Mouse (Mus musculus) olfactory bulb, adult 2 months (tissue): ENCODE measurements around the gene Phactr4. TPM values are rescaled to one million over a fixed set of nuclear protein-coding genes. Genes with fewer than 3 reads are reported as not detected.

ENCODE experiments used
- H3K27ac ChIP-seq: fragments of 200-500 bp; 2 replicates; pipeline ENCODE4 v1.5.1; 2012; ENCODE audit warnings: low read depth, low read length; ENCODE audit not compliant: insufficient read depth
- H3K4me1 ChIP-seq: fragments of 200-500 bp; 2 replicates; pipeline ENCODE4 v1.6.1; 2012; ENCODE audit warnings: low read length; ENCODE audit not compliant: control insufficient read depth, insufficient read depth
- H3K4me3 ChIP-seq: fragments of 200-500 bp; 2 replicates; pipeline ENCODE4 v1.5.1; 2012; ENCODE audit warnings: mild to moderate bottlenecking, low read depth, low read length, moderate library complexity; ENCODE audit not compliant: insufficient read depth
- CTCF ChIP-seq: fragments of 200-500 bp; IDR thresholded peaks from 2 replicates; pipeline ENCODE4 v1.5.1; 2012; ENCODE audit warnings: low read depth, mild to moderate bottlenecking, low read length, moderate library complexity; ENCODE audit not compliant: insufficient read depth
- POLR2A ChIP-seq: fragments of 200-500 bp; IDR thresholded peaks from 2 replicates; pipeline ENCODE4 v1.6.1; 2012; ENCODE audit warnings: mild to moderate bottlenecking, low read depth, low read length, moderate library complexity; ENCODE audit not compliant: insufficient read depth
- WGBS: fragments of 180-500 bp; shearing (Covaris S2); methylation state at CpG from one replicate; pipeline ENCODE4 v1.1.7; 2018; 5-methylcytosine and 5-hydroxymethylcytosine counted together
- polyA plus RNA-seq: library from polyadenylated mRNA; stranded (reverse); fragments of >200 nt; gene quantifications from 2 replicates; pipeline ENCODE4 v1.2.4, GENCODE M21; 2012; ENCODE audit warnings: low replicate concordance; ENCODE audit not compliant: missing spikeins, insufficient read depth, insufficient read length

The Phactr4 gene
- polyA plus RNA-seq, 1 experiment: not detected

DNA sequence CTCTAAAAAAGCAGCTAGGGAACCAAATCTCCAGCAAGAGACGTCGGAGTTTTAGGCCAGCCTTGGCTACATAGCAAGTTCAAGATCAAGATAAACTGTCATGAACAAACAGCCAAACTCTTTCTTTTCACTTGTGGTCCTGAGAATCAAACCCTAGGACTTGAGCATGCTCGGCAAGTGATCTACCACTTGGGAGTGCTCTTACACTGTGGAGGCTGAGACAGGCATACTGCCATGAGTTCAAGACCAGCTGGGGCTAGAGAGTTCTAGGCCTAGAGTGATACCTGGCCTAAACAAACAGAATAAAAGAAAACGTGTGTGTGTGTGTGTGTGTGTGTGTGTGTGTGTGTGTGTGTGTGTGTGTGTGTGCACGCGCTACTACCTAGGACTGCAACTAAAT lies 31.9 kb upstream of the Phactr4 start:
- Histone ChIP-seq H3K4me1 (no peaks in the 10 kb centered on the region), H3K4me3 (no peak overlapping the region), H3K27ac (no peak overlapping the region)
- TF ChIP-seq POLR2A: no peak
- no peak for TF ChIP-seq CTCF
- WGBS: 88% methylated on average over 6 of the region's 6 CpGs

DNA sequence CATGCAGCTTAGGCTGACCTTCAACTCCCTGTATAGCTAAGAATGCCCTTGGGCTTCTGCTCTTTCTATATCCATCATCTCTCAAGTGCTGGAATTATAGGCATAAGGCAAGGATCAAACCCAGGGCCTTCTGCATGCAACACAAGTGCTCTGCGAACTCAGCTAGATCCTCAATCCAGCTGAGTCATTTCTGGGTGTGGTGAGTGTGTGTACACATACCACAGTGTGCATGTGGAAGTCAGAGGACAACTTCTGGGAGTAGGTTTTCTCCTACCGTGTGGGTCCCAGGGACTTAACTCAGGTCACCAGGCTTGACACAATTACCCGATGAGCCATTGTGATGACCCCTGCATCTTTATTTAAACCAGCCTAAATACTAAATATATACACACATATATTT lies 27.5 kb upstream of the Phactr4 start:
- 92% methylated on average over 3 of the region's 3 CpGs for WGBS
- Histone ChIP-seq H3K4me3 (no peak overlapping the region), H3K27ac (no peak overlapping the region), H3K4me1 (no peaks in the 10 kb centered on the region)
- no peak for TF ChIP-seq POLR2A
- no peak for TF ChIP-seq CTCF

DNA sequence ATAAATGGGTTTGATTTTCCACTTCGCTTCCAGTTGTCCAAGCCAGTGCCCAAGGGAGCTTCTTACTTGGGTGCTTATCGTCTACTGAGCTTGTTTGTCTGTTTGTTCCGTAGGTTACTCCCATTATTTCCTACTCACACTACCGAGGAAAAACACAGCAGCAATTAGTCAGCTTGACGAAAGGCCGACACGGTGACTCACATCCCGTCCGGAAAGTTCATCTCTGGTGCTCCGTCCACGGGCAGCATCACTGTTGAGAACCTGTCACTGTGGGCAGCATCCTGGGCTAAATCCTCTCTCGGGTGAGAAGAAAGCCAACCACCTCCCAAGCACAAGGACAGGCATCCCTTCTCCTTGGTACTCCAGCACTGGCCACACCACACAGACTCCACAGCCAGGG lies 23.8 kb upstream of the Phactr4 start:
- no peak overlapping the region for H3K4me3 ChIP-seq
- H3K27ac ChIP-seq: no peak overlapping the region
- 71% methylated on average over 12 of the region's 12 CpGs for WGBS
- no peaks in the 10 kb centered on the region for H3K4me1 ChIP-seq
- TF ChIP-seq POLR2A: no peak
- TF ChIP-seq CTCF: no peak

DNA sequence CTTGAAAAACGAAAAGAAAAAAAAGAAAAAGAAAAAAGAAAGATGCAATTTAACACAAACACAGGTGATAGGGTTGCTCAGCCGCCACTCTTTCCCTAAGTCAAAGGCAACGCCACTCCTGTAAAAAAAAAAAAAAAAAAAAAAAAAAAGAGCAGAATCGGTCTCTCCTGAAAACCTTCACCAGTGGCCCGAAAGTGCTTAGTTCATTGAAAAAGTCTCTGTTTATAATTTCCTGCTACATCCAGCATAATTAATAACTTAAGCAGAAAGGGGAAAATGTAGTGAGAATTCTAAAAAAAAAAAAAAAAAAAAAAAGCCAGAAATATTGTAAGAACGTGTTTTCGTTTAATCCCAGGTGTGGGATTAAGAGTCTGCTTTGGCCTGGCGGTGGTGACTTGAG lies 22.2 kb upstream of the Phactr4 start:
- WGBS: 87% methylated on average over 8 of the region's 8 CpGs
- Histone ChIP-seq H3K4me3 (no peak overlapping the region), H3K27ac (no peak overlapping the region), H3K4me1 (no peaks in the 10 kb centered on the region)
- TF ChIP-seq CTCF (no peak), POLR2A (no peak)

DNA sequence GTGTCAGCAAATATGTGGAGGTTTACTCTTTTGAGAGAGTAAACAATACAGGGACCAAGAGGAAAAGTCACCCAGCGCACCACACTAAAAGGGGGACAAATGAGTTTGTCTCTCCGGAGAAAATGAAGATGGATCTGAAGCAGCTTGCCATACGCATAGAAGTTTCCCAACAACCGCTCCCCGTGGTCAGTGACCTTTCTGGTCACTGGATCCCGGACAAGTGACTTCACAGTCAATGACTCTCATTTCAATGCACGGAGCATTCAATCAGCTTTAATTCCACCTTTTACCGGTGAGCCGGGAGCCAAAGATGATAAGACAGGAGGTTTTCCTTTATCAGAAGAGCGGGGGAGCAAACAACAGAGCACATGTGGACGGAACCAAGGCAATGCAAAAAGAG lies 15.6 kb upstream of the Phactr4 start:
- no peak for TF ChIP-seq CTCF
- no peak for TF ChIP-seq POLR2A
- no peak overlapping the region for H3K27ac ChIP-seq
- WGBS: 48% methylated on average over 11 of the region's 11 CpGs
- no peak overlapping the region for H3K4me3 ChIP-seq
- no peaks in the 10 kb centered on the region for H3K4me1 ChIP-seq

DNA sequence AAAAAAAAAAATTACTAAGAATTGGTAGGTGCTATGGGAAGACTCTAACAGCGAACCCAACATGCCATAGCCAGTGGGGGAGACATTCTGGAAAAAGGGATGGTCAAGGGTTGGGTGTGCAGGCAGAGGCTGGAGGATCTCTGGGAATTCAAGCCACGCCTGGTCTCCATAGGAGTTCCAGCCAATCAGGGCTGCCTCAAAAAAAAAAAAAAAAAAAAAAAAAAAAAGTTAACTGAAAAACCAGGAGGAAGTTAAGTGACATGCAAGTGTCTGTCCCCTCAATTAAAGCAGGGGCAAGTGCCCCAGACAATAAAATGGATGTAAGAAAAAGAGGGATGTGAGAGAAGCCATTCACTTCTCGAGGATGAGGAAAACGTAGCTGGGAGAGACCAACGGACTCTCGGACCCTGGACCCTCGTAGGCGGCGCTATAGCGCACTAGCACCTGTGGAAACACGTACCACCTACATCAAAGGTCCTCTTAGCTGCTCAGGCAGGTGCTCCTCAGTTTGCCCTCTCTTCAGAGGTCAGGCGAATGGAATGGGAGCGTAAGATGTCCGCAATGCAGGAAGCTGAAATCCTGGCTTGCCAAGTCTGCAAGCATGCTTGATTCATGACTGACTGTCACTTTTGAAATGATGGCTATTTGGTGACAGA lies 10.6 kb upstream of the Phactr4 start:
- peaks cover 2% of the 10 kb centered on the region for H3K4me1 ChIP-seq
- no peak overlapping the region for H3K4me3 ChIP-seq
- 17% methylated on average over 14 of the region's 14 CpGs for WGBS
- no peak overlapping the region for H3K27ac ChIP-seq
- TF ChIP-seq CTCF (no peak), POLR2A (no peak)

DNA sequence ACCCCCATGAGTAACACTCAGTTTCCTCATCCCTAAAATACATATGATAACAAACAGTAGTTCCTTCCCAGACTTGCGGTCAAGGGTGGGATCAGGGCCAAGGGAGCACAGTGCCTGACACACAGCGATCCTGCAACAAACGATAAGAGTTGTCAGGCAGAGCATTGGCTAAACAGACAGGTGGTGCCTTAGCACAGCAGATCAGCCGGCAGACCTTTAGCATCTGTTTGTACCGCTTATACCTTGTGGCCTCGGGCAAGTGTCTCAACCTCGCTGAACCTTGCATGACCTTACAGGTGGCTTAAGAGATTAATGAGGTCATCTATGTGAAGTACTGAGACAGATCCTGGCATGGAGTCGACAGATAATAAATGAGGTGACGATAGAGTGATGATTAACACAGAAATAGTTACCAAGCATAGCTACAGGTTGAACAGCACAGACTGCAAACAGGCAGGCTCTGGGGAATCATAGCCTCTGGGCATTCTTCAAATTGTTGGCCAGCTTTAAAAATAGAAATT lies 5.8 kb upstream of the Phactr4 start:
- TF ChIP-seq CTCF (no peak), POLR2A (no peak)
- Histone ChIP-seq H3K4me3 (no peak overlapping the region), H3K27ac (no peak overlapping the region), H3K4me1 (peaks cover 2% of the 10 kb centered on the region)
- WGBS: 62% methylated on average over 9 of the region's 9 CpGs

DNA sequence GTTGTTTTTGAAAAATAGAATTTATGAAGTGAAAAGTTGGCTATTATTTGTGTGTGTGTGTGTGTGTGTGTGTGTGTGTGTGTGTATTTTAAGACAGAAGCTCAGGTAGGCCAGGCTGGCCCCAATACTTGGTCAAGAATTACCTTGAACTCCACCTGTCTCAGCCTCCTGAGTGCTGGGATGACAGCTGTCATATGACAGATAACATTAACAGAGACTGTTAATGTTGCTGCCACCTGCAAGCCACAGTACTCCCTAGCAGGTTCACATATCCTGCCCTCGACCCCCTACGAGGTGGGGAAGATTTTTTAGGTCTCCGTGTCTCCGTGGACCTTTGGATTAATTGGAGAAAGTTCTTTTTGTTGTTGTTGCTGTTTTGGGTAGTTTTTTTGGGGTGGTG lies 5.2 kb upstream of the Phactr4 start:
- H3K27ac ChIP-seq: no peak overlapping the region
- peaks cover 2% of the 10 kb centered on the region for H3K4me1 ChIP-seq
- TF ChIP-seq POLR2A (no peak), CTCF (no peak)
- no peak overlapping the region for H3K4me3 ChIP-seq
- WGBS: 71% methylated on average over 4 of the region's 4 CpGs

DNA sequence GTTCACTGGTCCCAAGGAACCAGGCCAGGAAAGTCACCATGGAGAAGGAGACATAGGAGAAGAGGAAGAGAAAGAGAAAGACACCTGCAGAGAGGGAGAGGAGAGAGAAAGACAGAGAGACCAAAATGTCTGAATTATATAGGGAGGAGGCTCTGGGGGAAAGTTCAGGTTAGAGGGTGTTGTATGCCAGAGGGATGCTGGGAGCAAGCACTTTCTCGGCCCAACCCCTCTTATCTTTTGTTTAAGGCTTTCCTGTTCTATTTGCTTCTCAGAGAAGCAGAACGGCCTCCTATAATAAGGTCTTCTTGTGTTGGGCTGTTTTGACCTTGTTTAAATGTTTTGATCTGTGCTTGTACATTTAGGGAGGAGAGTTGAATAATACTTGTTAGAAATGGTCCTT lies 3.7 kb upstream of the Phactr4 start:
- 50% methylated on average over 2 of the region's 2 CpGs for WGBS
- Histone ChIP-seq H3K27ac (no peak overlapping the region), H3K4me3 (no peak overlapping the region), H3K4me1 (peaks cover 2% of the 10 kb centered on the region)
- no peak for TF ChIP-seq POLR2A
- no peak for TF ChIP-seq CTCF

DNA sequence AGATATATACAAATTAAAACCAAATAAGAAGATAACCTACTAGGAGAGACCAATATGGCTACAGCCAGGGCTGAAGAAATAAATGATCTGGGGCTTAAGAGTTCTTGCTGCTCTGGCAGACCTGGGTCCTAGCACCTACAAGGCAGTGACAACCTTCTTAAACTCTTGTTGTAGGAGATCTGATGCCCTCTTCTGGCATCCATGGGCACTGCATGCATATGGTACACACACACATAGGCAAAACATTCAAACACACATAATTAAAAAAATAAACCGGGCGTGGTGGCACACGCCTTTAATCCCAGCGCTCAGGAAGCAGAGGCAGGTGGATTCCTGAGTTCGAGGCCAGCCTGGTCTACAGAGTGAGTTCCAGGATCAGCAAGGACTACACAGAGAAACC lies 2.5 kb upstream of the Phactr4 start:
- WGBS: 94% methylated on average over 5 of the region's 5 CpGs
- no peak overlapping the region for H3K27ac ChIP-seq
- TF ChIP-seq CTCF (no peak), POLR2A (no peak)
- H3K4me1 ChIP-seq: peaks cover 2% of the 10 kb centered on the region
- H3K4me3 ChIP-seq: no peak overlapping the region
